Mouse (Mus musculus): ENCODE data around the gene Stkld1. TPM values are rescaled to one million over a fixed set of nuclear protein-coding genes. Genes with fewer than 3 reads are reported as not detected.

Stkld1 gene
- polyA plus RNA-seq, 1 experiment from 2014 or later, result 0.08 TPM

DNA sequence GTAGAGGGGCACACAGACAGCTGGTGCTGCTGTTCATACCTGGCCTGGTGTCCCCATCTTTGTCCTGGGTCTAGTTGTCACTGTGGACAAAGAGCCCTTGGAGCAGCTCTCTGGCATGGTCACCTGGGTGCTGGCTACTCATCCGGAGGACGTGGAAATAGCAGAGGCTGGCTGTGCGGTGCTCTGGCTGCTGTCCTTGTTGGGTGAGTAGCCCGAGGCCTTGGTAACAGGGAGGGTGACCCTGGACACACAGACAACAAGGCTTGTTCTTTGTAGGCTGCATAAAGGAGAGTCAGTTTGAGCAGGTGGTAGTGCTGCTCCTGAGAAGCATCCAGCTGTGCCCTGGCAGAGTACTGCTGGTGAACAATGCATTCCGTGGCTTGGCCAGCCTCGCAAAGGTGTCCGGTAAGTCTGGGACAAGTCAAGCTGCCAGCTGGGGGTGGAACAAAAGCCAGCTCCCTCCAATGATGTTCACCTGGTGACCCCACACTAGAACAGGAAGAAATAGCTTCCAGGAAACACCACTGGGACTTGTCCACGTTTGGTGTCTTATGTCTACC lies 17.6 kb downstream of the Stkld1 start:
- Histone ChIP-seq H3K27me3 (ENCODE audit: control insufficient read depth, insufficient read depth, low read length) (no peaks in the 10 kb centered on the region), H3K9me3 (ENCODE audit: control insufficient read depth, low read length) (no peaks in the 10 kb centered on the region), H3K27ac (replicated peaks; ENCODE audit: low read depth, low read length) (no peak overlapping the region), H3K4me1 (ENCODE audit: control insufficient read depth, insufficient read depth, low read length) (no peaks in the 10 kb centered on the region), H3K9ac (ENCODE audit: low read length) (no peak overlapping the region), H3K4me3 (ENCODE audit: low read depth, low read length) (no peak overlapping the region), H3K36me3 (ENCODE audit: control insufficient read depth, insufficient read depth, low read length) (peaks cover 17% of the 10 kb centered on the region), H3K4me2 (ENCODE audit: low read depth, severe bottlenecking) (no peak overlapping the region)
- ATAC-seq (ENCODE audit: insufficient number of reproducible peaks, low FRiP score, low TSS enrichment, low read depth) (no peak), DNase-seq (ENCODE audit: low spot score) (no peak)
- 95% methylated on average over 8 of the region's 8 CpGs for WGBS

DNA sequence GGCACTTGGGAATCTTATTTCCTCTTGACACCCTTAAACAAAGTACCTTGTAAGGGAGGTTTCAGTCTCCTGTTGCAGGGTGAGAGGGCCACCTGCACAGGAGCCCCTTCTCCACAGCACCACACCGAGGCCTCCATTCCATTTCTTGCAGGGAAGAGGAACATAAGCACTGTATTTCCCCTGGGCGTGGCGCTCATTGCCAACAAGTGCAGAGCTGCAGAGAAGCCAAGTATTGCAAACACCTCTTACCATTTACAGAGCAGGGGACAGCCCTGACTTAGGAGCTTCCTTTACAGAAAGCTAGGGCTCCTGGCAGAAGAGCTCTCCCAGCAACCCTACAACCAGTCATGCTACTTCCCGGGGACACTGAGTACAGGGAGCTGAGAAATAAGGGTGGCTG lies 18.3 kb downstream of the Stkld1 start:
- ATAC-seq (ENCODE audit: insufficient number of reproducible peaks, low FRiP score, low TSS enrichment, low read depth), result no peak
- Histone ChIP-seq H3K27me3 (ENCODE audit: control insufficient read depth, insufficient read depth, low read length) (no peaks in the 10 kb centered on the region), H3K4me1 (ENCODE audit: control insufficient read depth, insufficient read depth, low read length) (no peaks in the 10 kb centered on the region), H3K36me3 (ENCODE audit: control insufficient read depth, insufficient read depth, low read length) (peaks cover 19% of the 10 kb centered on the region), H3K4me2 (ENCODE audit: low read depth, severe bottlenecking) (no peak overlapping the region), H3K9me3 (ENCODE audit: control insufficient read depth, low read length) (no peaks in the 10 kb centered on the region), H3K4me3 (ENCODE audit: low read depth, low read length) (no peak overlapping the region), H3K9ac (ENCODE audit: low read length) (no peak overlapping the region), H3K27ac (replicated peaks; ENCODE audit: low read depth, low read length) (no peak overlapping the region)
- DNase-seq (ENCODE audit: low spot score), result no peak
- 93% methylated on average over 4 of the region's 4 CpGs for WGBS

DNA sequence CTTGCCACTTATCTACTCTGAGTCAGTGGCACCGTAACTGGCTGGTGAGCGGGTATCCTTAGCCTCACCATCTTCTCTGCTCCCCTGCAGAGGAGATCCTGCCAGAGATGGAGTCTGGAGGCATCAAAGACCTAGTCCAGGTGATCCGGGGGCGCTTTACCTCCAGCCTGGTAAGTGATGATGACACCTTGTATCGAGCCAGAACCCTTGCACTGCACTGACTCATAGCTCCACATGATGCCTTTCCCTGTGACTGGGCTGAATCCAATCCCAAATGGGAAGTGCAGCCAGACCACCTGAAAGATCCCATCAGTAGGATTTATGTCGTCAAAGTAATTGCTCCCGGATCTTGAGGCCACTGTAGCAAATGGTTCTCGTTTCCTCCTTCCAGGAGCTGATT lies 19.0 kb downstream of the Stkld1 start:
- Histone ChIP-seq H3K4me1 (ENCODE audit: control insufficient read depth, insufficient read depth, low read length) (no peaks in the 10 kb centered on the region), H3K4me3 (ENCODE audit: low read depth, low read length) (no peak overlapping the region), H3K9me3 (ENCODE audit: control insufficient read depth, low read length) (no peaks in the 10 kb centered on the region), H3K36me3 (ENCODE audit: control insufficient read depth, insufficient read depth, low read length) (peaks cover 24% of the 10 kb centered on the region), H3K27ac (replicated peaks; ENCODE audit: low read depth, low read length) (no peak overlapping the region), H3K27me3 (ENCODE audit: control insufficient read depth, insufficient read depth, low read length) (no peaks in the 10 kb centered on the region), H3K9ac (ENCODE audit: low read length) (no peak overlapping the region), H3K4me2 (ENCODE audit: low read depth, severe bottlenecking) (no peak overlapping the region)
- no peak for ATAC-seq (ENCODE audit: insufficient number of reproducible peaks, low FRiP score, low TSS enrichment, low read depth)
- no peak for DNase-seq (ENCODE audit: low spot score)
- WGBS, result 80% methylated on average over 8 of the region's 8 CpGs

DNA sequence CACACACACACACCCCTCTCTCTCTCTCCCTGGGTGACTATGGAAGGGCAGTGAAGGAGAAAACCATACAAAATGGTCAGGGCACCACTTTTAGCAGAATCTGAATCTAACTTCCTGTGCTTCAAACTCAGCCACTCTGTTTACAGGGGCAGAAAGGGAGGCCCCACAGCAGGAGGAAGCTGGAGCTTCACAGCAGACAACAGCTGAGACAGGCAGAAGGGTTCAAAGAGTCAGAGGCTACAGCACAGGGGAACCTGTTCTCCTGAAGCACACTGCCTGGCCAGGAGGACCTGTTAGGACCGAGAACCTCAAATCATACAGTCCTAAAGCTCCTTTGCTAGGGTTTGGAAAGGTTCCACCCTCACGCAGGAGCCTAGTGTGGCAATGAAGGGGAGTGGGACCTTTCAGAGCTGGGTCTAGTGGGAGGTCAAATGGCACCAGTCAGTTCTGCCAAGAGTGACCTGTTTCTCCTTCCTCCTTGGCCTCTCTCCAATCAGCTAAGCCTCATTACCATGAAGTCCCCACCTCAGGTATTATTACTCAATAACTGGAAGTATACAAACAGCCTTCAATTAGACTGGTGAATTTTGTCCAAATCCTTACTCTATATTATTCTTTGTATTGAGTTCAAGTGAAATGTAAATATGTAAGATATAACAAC lies 21.0 kb downstream of the Stkld1 start:
- no peaks in the 10 kb centered on the region for H3K9me3 ChIP-seq (ENCODE audit: control insufficient read depth, low read length)
- H3K4me3 ChIP-seq (ENCODE audit: low read depth, low read length), result no peak overlapping the region
- H3K4me1 ChIP-seq (ENCODE audit: control insufficient read depth, insufficient read depth, low read length), result no peaks in the 10 kb centered on the region
- 95% methylated on average over 2 of the region's 2 CpGs for WGBS
- H3K4me2 ChIP-seq (ENCODE audit: low read depth, severe bottlenecking), result no peak overlapping the region
- ATAC-seq (ENCODE audit: insufficient number of reproducible peaks, low FRiP score, low TSS enrichment, low read depth), result no peak
- no peak overlapping the region for H3K9ac ChIP-seq (ENCODE audit: low read length)
- H3K27me3 ChIP-seq (ENCODE audit: control insufficient read depth, insufficient read depth, low read length), result no peaks in the 10 kb centered on the region
- no peak for DNase-seq (ENCODE audit: low spot score)
- peaks cover 24% of the 10 kb centered on the region for H3K36me3 ChIP-seq (ENCODE audit: control insufficient read depth, insufficient read depth, low read length)
- no peak overlapping the region; the same call in 1 of the 2 replicates for H3K27ac ChIP-seq (replicated peaks; ENCODE audit: low read depth, low read length)

DNA sequence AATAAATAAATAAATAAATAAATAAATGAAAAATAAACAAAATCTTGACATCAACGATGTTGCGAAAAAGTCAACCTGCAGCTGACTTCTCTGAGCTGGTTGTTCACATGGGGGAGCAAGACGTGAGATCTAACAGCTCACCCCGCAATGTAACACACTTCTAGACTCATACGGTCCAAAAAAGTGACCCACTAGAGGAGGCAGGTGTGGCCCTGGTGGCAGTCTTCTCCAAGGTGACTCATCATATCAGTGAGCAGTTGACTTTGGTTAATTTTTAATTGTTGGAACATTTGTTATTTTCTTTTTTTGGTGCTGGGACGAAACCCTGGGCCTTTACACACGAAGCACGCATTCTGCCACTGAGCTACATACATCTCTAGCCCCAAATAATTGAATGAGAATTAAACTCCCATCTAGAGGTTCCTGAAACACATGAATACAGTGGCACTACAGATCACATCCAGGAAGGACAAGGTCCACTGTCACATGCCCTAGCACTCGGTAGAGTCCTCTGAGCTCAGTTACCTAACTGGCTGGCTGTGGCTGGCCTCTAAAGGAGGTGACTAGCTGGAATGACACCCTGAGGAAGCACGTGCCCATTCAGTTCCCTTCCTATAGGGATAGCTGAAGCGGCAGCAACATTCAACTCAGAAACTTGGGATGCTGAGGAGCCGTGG lies 23.1 kb downstream of the Stkld1 start:
- no peak for ATAC-seq (ENCODE audit: insufficient number of reproducible peaks, low FRiP score, low TSS enrichment, low read depth)
- Histone ChIP-seq H3K4me2 (ENCODE audit: low read depth, severe bottlenecking) (no peak overlapping the region), H3K4me3 (ENCODE audit: low read depth, low read length) (no peak overlapping the region), H3K4me1 (ENCODE audit: control insufficient read depth, insufficient read depth, low read length) (no peaks in the 10 kb centered on the region), H3K27ac (replicated peaks; ENCODE audit: low read depth, low read length) (no peak overlapping the region), H3K36me3 (ENCODE audit: control insufficient read depth, insufficient read depth, low read length) (peaks cover 27% of the 10 kb centered on the region), H3K9ac (ENCODE audit: low read length) (no peak overlapping the region), H3K9me3 (ENCODE audit: control insufficient read depth, low read length) (no peaks in the 10 kb centered on the region), H3K27me3 (ENCODE audit: control insufficient read depth, insufficient read depth, low read length) (no peaks in the 10 kb centered on the region)
- WGBS, result 93% methylated on average over 12 of the region's 12 CpGs
- no peak for DNase-seq (ENCODE audit: low spot score)

DNA sequence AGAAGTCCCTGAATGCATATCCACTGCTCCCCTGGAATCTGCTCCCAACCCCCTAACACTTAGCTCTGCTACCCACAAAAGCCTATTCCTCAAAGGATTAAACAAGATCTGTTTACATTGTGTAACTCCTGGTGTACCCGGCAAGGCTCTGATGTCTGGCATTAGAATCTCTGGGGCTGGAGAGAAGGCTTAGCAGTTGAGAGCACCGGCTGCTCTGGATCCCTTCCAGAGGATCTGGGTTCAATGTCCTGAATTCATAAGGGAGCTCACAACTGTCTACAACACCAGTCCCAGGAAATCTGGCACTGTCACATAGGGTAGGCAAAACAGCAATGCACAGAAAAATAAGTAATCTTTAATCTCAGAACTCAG lies 23.6 kb downstream of the Stkld1 start:
- WGBS, result 89% methylated on average over 2 of the region's 2 CpGs
- no peak for DNase-seq (ENCODE audit: low spot score)
- Histone ChIP-seq H3K27me3 (ENCODE audit: control insufficient read depth, insufficient read depth, low read length) (no peaks in the 10 kb centered on the region), H3K36me3 (ENCODE audit: control insufficient read depth, insufficient read depth, low read length) (peaks cover 27% of the 10 kb centered on the region), H3K4me3 (ENCODE audit: low read depth, low read length) (no peak overlapping the region), H3K4me2 (ENCODE audit: low read depth, severe bottlenecking) (no peak overlapping the region), H3K9me3 (ENCODE audit: control insufficient read depth, low read length) (no peaks in the 10 kb centered on the region), H3K9ac (ENCODE audit: low read length) (no peak overlapping the region), H3K27ac (replicated peaks; ENCODE audit: low read depth, low read length) (no peak overlapping the region), H3K4me1 (ENCODE audit: control insufficient read depth, insufficient read depth, low read length) (no peaks in the 10 kb centered on the region)
- no peak for ATAC-seq (ENCODE audit: insufficient number of reproducible peaks, low FRiP score, low TSS enrichment, low read depth)

DNA sequence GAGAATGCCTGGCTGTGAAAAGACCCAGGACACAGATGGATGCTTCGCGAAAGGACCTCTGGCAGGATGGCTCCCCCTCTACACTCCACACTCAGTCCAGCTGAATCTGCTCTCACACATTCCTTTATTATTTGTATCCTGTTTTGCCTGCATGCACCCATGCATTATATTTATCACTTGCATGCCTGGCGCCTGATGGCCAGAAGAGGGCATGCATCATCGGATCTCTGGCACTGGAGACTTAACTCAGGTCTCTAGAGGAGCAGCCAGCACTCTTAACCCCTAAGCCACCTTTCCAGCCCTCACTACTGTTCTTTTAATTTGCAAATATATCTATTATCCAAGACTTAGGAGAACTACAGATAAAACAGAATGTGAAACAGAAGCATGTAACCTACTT lies 26.9 kb downstream of the Stkld1 start:
- no peak overlapping the region for H3K4me3 ChIP-seq (ENCODE audit: low read depth, low read length)
- no peaks in the 10 kb centered on the region for H3K27me3 ChIP-seq (ENCODE audit: control insufficient read depth, insufficient read depth, low read length)
- H3K9ac ChIP-seq (ENCODE audit: low read length), result no peak overlapping the region
- H3K4me2 ChIP-seq (ENCODE audit: low read depth, severe bottlenecking), result no peak overlapping the region
- H3K4me1 ChIP-seq (ENCODE audit: control insufficient read depth, insufficient read depth, low read length), result peaks cover 5% of the 10 kb centered on the region; the same call in 1 of the 2 replicates
- H3K27ac ChIP-seq (replicated peaks; ENCODE audit: low read depth, low read length), result no peak overlapping the region
- H3K36me3 ChIP-seq (ENCODE audit: control insufficient read depth, insufficient read depth, low read length), result peaks cover 13% of the 10 kb centered on the region
- DNase-seq (ENCODE audit: low spot score) (no peak), ATAC-seq (ENCODE audit: insufficient number of reproducible peaks, low FRiP score, low TSS enrichment, low read depth) (no peak)
- 82% methylated on average over 4 of the region's 4 CpGs for WGBS
- H3K9me3 ChIP-seq (ENCODE audit: control insufficient read depth, low read length), result no peaks in the 10 kb centered on the region

DNA sequence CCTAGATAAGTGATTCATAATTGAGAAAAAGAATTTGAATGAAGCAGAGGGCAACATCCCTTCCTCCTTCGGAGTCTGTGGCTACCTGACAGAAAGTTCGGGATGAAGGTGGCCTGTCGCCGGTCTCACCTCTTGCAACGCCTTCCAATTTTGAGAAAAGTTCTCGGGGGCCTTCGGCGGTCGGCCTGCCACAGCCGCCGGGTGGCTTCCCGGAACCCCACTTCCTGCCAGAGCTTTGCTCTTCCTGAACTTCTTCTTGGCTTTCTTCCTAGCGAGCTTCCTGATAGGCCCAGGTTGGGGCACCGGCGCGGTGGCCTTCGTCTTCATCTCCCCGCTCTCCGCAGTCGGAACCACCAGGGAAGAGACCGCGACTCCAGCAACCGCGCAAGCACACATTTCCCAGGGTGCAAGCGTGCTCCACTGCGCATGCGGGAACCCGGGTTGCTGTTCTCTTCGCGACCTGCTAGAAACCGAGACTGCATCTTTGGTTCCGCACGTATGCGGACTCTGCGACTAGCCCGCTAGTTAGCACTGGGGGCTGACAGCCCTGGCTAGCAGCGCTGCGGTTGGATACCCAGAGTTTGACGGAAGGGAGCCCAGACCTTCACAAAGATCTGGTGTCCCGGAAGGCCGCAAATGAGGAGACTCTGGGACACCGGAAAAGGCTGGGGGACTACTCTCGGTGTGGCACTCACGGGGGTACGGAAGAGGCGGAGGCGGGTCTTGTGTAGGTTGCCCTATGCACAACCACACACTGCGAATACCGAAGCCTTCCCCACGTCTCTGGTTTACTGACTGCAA lies 30.3 kb downstream of the Stkld1 start, which contains the start of gene Rexo4:
Gene Rexo4, minus strand, starts transcription at position 464 of the 801 bp plus-strand sequence.
- peak within 1 kb of the TSS; percentile 84 for H3K4me3 ChIP-seq (ENCODE audit: low read depth, low read length)
- DNase-seq (ENCODE audit: low spot score) (peak; percentile 96), ATAC-seq (ENCODE audit: insufficient number of reproducible peaks, low FRiP score, low TSS enrichment, low read depth) (peak; percentile 93)
- peaks cover 5% of the 10 kb centered on the region; the same call in 1 of the 2 replicates for H3K4me1 ChIP-seq (ENCODE audit: control insufficient read depth, insufficient read depth, low read length)
- H3K4me2 ChIP-seq (ENCODE audit: low read depth, severe bottlenecking), result peak within 1 kb of the TSS; percentile 77
- under 1% methylated on average over 50 of the region's 50 CpGs for WGBS
- H3K9ac ChIP-seq (ENCODE audit: low read length), result peak within 1 kb of the TSS; percentile 81
- no peaks in the 10 kb centered on the region for H3K27me3 ChIP-seq (ENCODE audit: control insufficient read depth, insufficient read depth, low read length)
- H3K36me3 ChIP-seq (ENCODE audit: control insufficient read depth, insufficient read depth, low read length), result peaks cover 6% of the 10 kb centered on the region; the same call in 1 of the 2 replicates
- H3K27ac ChIP-seq (replicated peaks; ENCODE audit: low read depth, low read length), result peak within 1 kb of the TSS; percentile 98
- no peaks in the 10 kb centered on the region for H3K9me3 ChIP-seq (ENCODE audit: control insufficient read depth, low read length)
